Mouse (Mus musculus): Measurements from ENCODE around the gene Olfr684. TPM values are rescaled to one million over a fixed set of nuclear protein-coding genes. Genes with fewer than 3 reads are reported as not detected.

Gene Olfr684
- not detected in 2 replicates for total RNA-seq (2015)
- not detected in 2 replicates for total RNA-seq (2017)

DNA sequence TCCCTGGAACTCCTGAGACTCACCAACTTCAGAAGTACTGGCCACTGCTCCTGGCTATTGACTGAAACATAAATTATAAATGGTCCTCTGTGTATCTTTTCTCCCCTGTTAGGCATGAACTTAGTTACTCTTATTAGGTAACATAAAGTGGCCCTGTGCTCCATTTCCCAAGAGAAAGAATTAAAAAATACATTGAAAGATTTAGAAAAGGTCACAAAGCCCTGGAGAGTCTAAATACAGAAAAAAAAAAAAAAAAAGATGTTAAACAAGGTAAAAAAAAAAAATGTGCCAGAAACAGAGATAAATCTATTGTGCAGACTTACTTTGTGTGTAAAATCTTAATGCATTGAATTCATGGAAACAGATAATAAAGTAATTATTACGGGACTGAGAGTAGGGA lies at the start of gene Olfr684:
Gene Olfr684 (minus strand): TSS at position 101 of the 400 bp plus-strand sequence.
- no peak for ATAC-seq (ENCODE audit: poor library complexity, severe bottlenecking)

DNA sequence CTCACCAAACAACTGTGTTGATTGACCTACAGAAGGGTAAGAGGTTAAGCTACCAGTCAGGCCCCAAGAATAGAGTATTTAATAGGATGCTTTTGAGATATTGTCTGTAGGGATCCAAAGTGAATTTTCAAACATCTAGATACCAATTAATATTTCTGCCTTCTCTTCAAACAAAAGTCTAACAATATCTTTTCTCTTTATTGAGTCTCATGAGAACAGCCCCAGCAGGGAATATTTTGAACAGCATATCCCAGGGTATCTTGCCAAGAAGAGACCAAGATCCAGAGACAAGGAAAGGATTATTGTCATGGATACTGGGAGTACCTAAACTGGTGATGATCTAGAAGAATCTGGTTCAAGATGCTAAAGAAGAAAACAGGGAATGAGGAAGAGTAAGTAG lies 43.9 kb upstream of the Olfr684 start, which contains the start of gene Olfr686:
Gene Olfr686 (minus strand): TSS at position 101 of the 400 bp plus-strand sequence.
- no peak for ATAC-seq (ENCODE audit: poor library complexity, severe bottlenecking)

DNA sequence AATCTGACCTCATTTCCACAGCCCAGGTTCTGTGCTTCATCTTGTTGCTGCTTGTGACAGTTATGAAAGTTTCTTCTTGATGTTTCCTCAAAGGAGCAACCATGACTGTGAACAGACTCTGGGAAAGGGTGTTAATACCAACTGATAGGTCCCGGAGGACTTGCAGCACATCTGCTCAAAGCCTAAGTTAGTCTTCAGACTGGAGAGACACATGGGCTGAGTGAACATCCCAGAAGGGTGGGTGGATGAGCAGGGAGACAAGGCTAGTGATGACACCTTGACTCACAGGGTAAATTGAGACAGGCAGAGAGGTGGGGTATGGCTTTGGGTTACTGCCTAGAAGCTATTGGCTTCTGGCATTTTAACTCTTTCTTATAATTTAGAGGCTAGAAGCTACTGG lies 22.5 kb upstream of the Olfr684 start, which contains the start of gene Olfr685:
Gene Olfr685 (minus strand): TSS at position 101 of the 400 bp plus-strand sequence.
- ATAC-seq (ENCODE audit: poor library complexity, severe bottlenecking) = no peak

DNA sequence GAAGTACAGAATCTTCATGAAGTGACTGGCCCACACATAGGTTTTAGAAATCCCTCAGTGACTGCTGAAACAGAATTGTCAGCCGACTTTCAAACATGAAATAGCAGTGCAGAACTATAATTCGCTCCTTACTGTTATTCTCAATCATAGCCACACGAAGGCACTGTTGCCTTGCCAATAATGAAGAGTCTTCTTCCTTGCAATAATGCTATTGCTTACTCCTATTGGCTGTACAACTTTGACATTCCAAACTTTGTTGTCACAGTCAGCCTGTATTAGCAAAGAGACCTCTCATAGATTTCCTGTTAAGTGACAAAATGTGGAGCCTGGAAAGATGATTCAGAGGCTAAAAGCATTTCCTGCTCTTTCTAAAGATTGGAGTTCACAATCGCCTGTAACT lies 7.3 kb upstream of the Olfr684 start:
- ATAC-seq (ENCODE audit: poor library complexity, severe bottlenecking) = no peak

DNA sequence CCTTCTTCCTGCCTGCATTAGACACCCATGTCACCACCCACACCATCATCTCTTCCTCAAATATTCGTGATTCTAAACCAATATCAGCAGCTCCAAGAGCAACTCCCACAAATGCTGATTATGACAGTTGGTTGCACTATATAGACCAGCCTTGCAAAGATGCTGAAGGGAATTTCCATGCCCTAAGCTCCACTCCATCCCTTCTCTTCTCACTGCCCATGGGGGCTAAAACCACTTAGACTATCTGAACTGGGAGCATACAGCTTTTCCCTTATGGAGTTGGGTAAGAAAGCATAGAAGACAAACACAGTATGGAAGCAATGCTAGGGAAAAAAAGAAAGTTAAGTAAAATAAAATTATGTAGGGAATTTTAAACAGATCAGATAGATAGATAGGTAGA lies 16.5 kb downstream of the Olfr684 start, which contains the start of gene Olfr683:
Gene Olfr683 (minus strand): TSS at position 101 of the 400 bp plus-strand sequence.
- ATAC-seq (ENCODE audit: poor library complexity, severe bottlenecking) = no peak

DNA sequence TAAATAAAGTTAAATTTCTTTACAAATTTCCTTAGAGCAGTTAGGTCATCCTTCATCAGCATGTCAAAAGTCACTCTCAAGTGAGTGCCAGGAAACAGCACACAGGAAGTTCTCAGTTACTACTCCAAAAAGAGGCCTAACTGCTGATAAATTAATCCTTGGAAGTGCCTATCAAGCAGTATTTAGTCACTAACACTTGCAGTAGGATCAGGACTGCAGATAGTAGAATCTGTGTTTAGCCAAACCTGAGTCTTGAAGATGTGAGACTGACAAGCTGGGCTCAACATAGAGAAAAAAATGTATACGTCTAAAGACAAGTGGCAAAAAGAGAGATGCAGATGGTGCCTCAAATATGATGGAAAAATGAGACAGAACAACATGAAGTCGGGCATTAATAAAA lies 22.2 kb downstream of the Olfr684 start:
- no peak for ATAC-seq (ENCODE audit: poor library complexity, severe bottlenecking)

DNA sequence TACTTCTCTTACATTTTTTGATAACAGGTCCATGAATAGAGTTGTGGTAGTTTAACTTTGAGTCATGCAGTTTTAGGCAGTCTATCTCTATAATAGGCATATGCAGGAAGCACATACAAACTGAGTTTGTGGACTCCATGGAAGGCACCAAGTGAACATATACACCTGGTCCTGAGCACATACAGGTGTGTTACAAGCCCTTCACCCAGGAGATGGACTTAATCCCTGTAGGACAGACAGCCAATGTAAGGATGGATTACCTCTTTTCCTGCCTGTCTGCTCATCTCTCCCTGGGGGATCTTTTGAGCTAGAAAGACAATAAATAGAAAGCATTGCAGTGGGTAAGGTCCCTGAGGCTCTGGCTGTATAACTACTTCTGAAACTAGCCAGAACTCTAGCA lies 46.9 kb downstream of the Olfr684 start, which contains the start of gene Olfr681:
Gene Olfr681 (plus strand): TSS at position 301 of the 400 bp plus-strand sequence.
- ATAC-seq (ENCODE audit: poor library complexity, severe bottlenecking) = no peak

Other genes starting within 250 kb of the Olfr684 start
- not detected in 2 replicates for gene Olfr667, start 242.2 kb downstream of the Olfr684 start, total RNA-seq (2015)
- gene Olfr667, start 242.2 kb downstream of the Olfr684 start, total RNA-seq (2017) = not detected in 2 replicates
- not detected in 2 replicates for gene Olfr668, start 235.6 kb downstream of the Olfr684 start, total RNA-seq (2015)
- gene Olfr668, start 235.6 kb downstream of the Olfr684 start, total RNA-seq (2017) = not detected in 2 replicates
- not detected in 2 replicates for gene Olfr669, start 229.4 kb downstream of the Olfr684 start, total RNA-seq (2015)
- gene Olfr669, start 229.4 kb downstream of the Olfr684 start, total RNA-seq (2017) = not detected in 2 replicates
- not detected in 2 replicates for gene Olfr670, start 201.0 kb downstream of the Olfr684 start, total RNA-seq (2015)
- gene Olfr670, start 201.0 kb downstream of the Olfr684 start, total RNA-seq (2017) = not detected in 2 replicates
- gene Olfr671, start 184.5 kb downstream of the Olfr684 start, total RNA-seq (2015) = not detected in 2 replicates
- gene Olfr671, start 184.5 kb downstream of the Olfr684 start, total RNA-seq (2017) = not detected in 2 replicates
- gene Olfr672, start 161.6 kb downstream of the Olfr684 start, total RNA-seq (2015) = not detected in 2 replicates
- not detected in 2 replicates for gene Olfr672, start 161.6 kb downstream of the Olfr684 start, total RNA-seq (2017)
- gene Olfr675, start 135.2 kb downstream of the Olfr684 start, total RNA-seq (2015) = not detected in 2 replicates
- gene Olfr675, start 135.2 kb downstream of the Olfr684 start, total RNA-seq (2017) = not detected in 2 replicates
- gene Olfr676, start 131.0 kb downstream of the Olfr684 start, total RNA-seq (2015) = not detected in 2 replicates
- not detected in 2 replicates for gene Olfr676, start 131.0 kb downstream of the Olfr684 start, total RNA-seq (2017)
- not detected in 2 replicates for gene Olfr677, start 112.3 kb downstream of the Olfr684 start, total RNA-seq (2015)
- gene Olfr677, start 112.3 kb downstream of the Olfr684 start, total RNA-seq (2017) = not detected in 2 replicates
- not detected in 2 replicates for gene Olfr678, start 99.2 kb downstream of the Olfr684 start, total RNA-seq (2015)
- gene Olfr678, start 99.2 kb downstream of the Olfr684 start, total RNA-seq (2017) = not detected in 2 replicates
- not detected in 2 replicates for gene Olfr679, start 82.4 kb downstream of the Olfr684 start, total RNA-seq (2015)
- gene Olfr679, start 82.4 kb downstream of the Olfr684 start, total RNA-seq (2017) = not detected in 2 replicates
- not detected in 2 replicates for gene Olfr680-ps1, start 70.8 kb downstream of the Olfr684 start, total RNA-seq (2015)
- not detected in 2 replicates for gene Olfr680-ps1, start 70.8 kb downstream of the Olfr684 start, total RNA-seq (2017)
- gene Olfr681, start 46.8 kb downstream of the Olfr684 start, total RNA-seq (2015) = not detected in 2 replicates
- not detected in 2 replicates for gene Olfr681, start 46.8 kb downstream of the Olfr684 start, total RNA-seq (2017)
- not detected in 2 replicates for gene Olfr683, start 16.6 kb downstream of the Olfr684 start, total RNA-seq (2015)
- gene Olfr683, start 16.6 kb downstream of the Olfr684 start, total RNA-seq (2017) = not detected in 2 replicates
- gene Olfr685, start 22.4 kb upstream of the Olfr684 start, total RNA-seq (2015) = not detected in 2 replicates
- gene Olfr685, start 22.4 kb upstream of the Olfr684 start, total RNA-seq (2017) = not detected in 2 replicates
- not detected in 2 replicates for gene Olfr686, start 43.8 kb upstream of the Olfr684 start, total RNA-seq (2015)
- gene Olfr686, start 43.8 kb upstream of the Olfr684 start, total RNA-seq (2017) = not detected in 2 replicates
- gene Olfr688, start 124.4 kb upstream of the Olfr684 start, total RNA-seq (2015) = not detected in 2 replicates
- not detected in 2 replicates for gene Olfr688, start 124.4 kb upstream of the Olfr684 start, total RNA-seq (2017)
- gene Olfr689, start 147.5 kb upstream of the Olfr684 start, total RNA-seq (2015) = not detected in 2 replicates
- gene Olfr689, start 147.5 kb upstream of the Olfr684 start, total RNA-seq (2017) = not detected in 2 replicates
- not detected in 2 replicates for gene Olfr690, start 170.5 kb upstream of the Olfr684 start, total RNA-seq (2015)
- gene Olfr690, start 170.5 kb upstream of the Olfr684 start, total RNA-seq (2017) = not detected in 2 replicates
- not detected in 2 replicates for gene Olfr691, start 178.6 kb upstream of the Olfr684 start, total RNA-seq (2015)
- not detected in 2 replicates for gene Olfr691, start 178.6 kb upstream of the Olfr684 start, total RNA-seq (2017)
- gene Olfr692, start 204.6 kb upstream of the Olfr684 start, total RNA-seq (2015) = not detected in 2 replicates
- not detected in 2 replicates for gene Olfr692, start 204.6 kb upstream of the Olfr684 start, total RNA-seq (2017)
- 0.20 TPM in 1 of 2 replicates, not detected in the other for gene Gm5901, start 211.4 kb upstream of the Olfr684 start, total RNA-seq (2015)
- 0.73 TPM in 1 of 2 replicates, not detected in the other for gene Gm5901, start 211.4 kb upstream of the Olfr684 start, total RNA-seq (2017)
- gene Fam160a2, start 236.4 kb upstream of the Olfr684 start, total RNA-seq (2015) = 36.2 and 39.6 TPM in 2 replicates
- gene Fam160a2, start 236.4 kb upstream of the Olfr684 start, total RNA-seq (2017) = 23.9 and 26.1 TPM in 2 replicates
- 0.25 TPM in 1 of 2 replicates, not detected in the other for gene Cnga4, start 240.9 kb upstream of the Olfr684 start, total RNA-seq (2015)
- gene Cnga4, start 240.9 kb upstream of the Olfr684 start, total RNA-seq (2017) = not detected in 2 replicates